Mouse (Mus musculus) C2C12 (cell line): ENCODE data around the gene A3galt2. TPM values are rescaled to one million over a fixed set of nuclear protein-coding genes. Genes with fewer than 3 reads are reported as not detected.

ENCODE experiments used
- H3K27me3 ChIP-seq: one replicate; pipeline ENCODE4 v1.6.1; 2011; ENCODE audit not compliant: control insufficient read depth, insufficient read depth, insufficient read length
- H3K36me3 ChIP-seq: one replicate; pipeline ENCODE4 v1.6.1; 2011; ENCODE audit not compliant: control insufficient read depth, insufficient read depth
- H3K4me3 ChIP-seq: one replicate; pipeline ENCODE4 v1.5.1; 2011; ENCODE audit warnings: mild to moderate bottlenecking, control low read depth; ENCODE audit not compliant: poor library complexity, insufficient read depth, severe bottlenecking
- H3K79me2 ChIP-seq: one replicate; pipeline ENCODE4 v1.6.1; 2011; ENCODE audit not compliant: control insufficient read depth, insufficient read depth
- H3K79me3 ChIP-seq: one replicate; pipeline ENCODE4 v1.6.1; 2011; ENCODE audit warnings: low read depth, control low read depth
- H3ac ChIP-seq: one replicate; pipeline ENCODE3; 2011; ENCODE audit warnings: low read depth; ENCODE audit not compliant: control insufficient read depth, insufficient read length
- CEBPB ChIP-seq: IDR thresholded peaks from one replicate; pipeline ENCODE4 v1.6.1; 2011; ENCODE audit warnings: low read depth, mild to moderate bottlenecking, control low read depth, moderate library complexity
- CTCF ChIP-seq: IDR thresholded peaks from one replicate; pipeline ENCODE4 v1.5.1; 2011; ENCODE audit not compliant: control insufficient read depth, insufficient read depth, insufficient read length
- FOSL1 ChIP-seq: IDR thresholded peaks from one replicate; pipeline ENCODE4 v1.8.0; 2011; ENCODE audit warnings: mild to moderate bottlenecking, low read length; ENCODE audit not compliant: poor library complexity, insufficient read depth, severe bottlenecking
- MAX ChIP-seq: IDR thresholded peaks from one replicate; pipeline ENCODE4 v1.6.1; 2011; ENCODE audit warnings: mild to moderate bottlenecking, control low read depth
- MYOD1 ChIP-seq: IDR thresholded peaks from one replicate; pipeline ENCODE4 v1.6.1; 2011; ENCODE audit warnings: low read depth; ENCODE audit not compliant: control insufficient read depth, insufficient read length
- MYOG ChIP-seq: IDR thresholded peaks from one replicate; pipeline ENCODE4 v1.6.1; 2011; ENCODE audit not compliant: control insufficient read depth, insufficient read length; ENCODE audit errors: extremely low read depth
- USF1 ChIP-seq: IDR thresholded peaks from one replicate; pipeline ENCODE4 v1.6.1; 2011; ENCODE audit warnings: low read depth, mild to moderate bottlenecking, control low read depth, moderate library complexity
- polyA plus RNA-seq: library from polyadenylated mRNA; unstranded; fragments of >200 nt; fragmentation: generic; extraction: Trizol; gene quantifications from one replicate; pipeline ENCODE4 v1.2.1, GENCODE M21; 2012; ENCODE audit warnings: missing spikeins

A3galt2 gene
- polyA plus RNA-seq, 1 experiment, result 0.15 TPM

DNA sequence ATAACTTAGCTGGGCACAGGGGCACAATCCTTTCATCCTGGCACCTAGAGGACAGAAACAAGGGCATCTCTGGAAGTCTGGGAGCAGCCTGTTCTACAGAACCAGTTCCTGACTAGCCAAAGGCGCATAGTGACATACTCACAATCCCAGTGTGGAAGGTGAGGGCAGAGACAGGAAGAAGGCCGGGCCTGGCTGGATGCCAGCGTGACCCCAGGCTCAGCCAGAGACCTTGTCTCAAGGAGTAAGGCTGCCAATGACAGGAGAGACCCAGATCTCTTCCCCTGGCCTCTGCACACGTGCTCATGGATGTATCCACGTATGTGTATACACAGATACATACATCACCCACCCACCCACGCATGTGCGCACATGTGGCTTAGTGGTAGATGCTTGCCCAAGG is 26.9 kb downstream of the A3galt2 start:
- Histone ChIP-seq H3K27me3 (no peaks in the 10 kb centered on the region), H3K79me3 (no peaks in the 10 kb centered on the region), H3K79me2 (no peaks in the 10 kb centered on the region), H3K36me3 (no peaks in the 10 kb centered on the region), H3K4me3 (no peak overlapping the region), H3ac (no peak overlapping the region)
- no peak for TF ChIP-seq MAX
- TF ChIP-seq USF1, result no peak
- TF ChIP-seq CEBPB, result no peak
- TF ChIP-seq MYOG, result no peak
- no peak for TF ChIP-seq FOSL1
- no peak for TF ChIP-seq CTCF
- TF ChIP-seq MYOD1, result no peak

DNA sequence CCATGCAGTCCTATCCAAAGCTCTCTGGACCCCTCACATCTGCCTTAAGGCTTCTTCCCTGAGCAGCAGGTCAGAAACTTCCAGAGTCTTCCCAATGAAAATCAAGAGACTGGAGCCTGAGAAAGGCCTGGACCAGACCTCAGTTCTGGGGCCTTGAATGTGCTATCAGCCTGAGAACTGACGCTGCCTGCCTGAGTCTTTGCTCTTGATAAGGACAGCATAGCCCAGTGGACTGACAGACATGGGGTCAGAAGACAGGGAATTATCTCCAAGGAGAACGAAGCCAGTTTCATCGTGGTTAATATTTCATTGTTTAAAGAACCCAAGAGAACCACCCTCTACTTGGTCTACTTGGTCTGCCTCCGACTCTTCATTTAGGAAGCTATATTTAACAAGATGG is 27.5 kb downstream of the A3galt2 start:
- Histone ChIP-seq H3K27me3 (no peaks in the 10 kb centered on the region), H3K79me2 (no peaks in the 10 kb centered on the region), H3K79me3 (no peaks in the 10 kb centered on the region), H3K4me3 (no peak overlapping the region), H3K36me3 (no peaks in the 10 kb centered on the region), H3ac (no peak overlapping the region)
- TF ChIP-seq USF1 (no peak), CEBPB (no peak), CTCF (no peak), FOSL1 (no peak), MYOG (no peak), MAX (no peak), MYOD1 (no peak)

DNA sequence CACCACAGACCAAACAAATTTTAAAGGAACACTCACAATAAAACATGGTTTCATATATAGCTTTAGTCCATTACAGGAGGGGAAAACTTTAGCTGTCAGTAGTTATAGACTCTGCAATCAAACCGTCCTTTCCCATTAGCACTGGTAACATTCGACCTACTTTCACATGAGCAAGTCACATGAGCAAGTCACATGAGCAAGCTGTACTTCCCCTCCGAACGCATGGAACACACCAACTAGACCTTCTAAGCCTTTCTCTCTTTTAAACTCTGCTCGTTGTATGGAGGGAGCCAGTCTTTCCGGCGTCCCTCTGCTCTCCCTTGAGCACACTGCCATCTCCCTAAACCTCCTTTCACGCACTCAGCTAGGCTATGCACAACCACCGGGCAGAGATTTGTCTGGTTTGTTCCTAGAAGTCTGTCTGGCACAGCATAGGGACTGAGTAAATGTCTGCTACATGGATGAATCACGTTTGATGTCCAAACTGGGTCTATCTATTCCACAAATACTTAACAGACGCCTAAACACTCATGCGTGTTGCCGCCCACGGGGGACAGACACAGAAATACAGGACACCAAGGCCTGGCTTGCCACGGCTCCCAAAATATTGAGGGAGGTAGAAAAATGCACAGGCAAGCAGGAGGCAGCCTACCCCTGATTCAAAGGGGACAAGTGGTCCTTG is 29.9 kb downstream of the A3galt2 start:
- Histone ChIP-seq H3K79me2 (no peaks in the 10 kb centered on the region), H3K79me3 (no peaks in the 10 kb centered on the region), H3ac (no peak overlapping the region), H3K4me3 (no peak overlapping the region), H3K36me3 (no peaks in the 10 kb centered on the region), H3K27me3 (no peaks in the 10 kb centered on the region)
- TF ChIP-seq MYOD1 (no peak), USF1 (peak; percentile 16)

DNA sequence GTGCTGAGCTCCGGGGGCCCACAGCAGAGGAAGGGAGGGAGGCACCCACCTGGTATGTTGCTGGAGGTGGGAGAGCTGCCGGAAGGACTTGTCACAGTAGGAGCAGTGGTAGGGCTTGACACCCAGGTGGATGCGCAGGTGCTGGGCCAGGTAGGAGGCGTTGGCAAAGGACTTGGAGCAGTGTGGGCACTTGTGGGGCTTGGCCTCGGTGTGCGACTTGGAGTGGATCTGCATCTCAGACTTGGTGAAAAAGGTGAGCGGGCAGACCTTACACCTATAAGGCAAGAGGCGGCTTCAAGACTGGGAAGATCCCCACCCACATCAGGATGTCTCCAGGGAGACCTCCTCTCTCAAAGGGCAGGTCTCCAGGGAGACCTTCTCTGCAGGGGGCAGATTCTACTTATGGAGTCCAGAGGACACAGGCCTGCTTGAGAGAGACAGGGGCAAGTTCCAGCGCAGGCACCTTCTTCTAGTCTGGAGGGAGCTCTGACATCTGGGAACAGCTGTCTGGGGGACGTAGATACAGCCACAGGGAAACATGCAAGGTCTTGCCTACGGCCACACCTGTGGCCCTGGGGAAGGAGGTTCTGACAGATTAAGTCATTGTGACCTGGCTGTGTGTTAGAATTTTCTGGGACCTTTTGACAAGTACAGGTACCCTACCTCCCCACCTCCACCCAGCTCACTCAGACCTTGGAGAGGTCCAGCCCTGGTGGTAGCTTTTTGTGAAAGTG is 30.9 kb downstream of the A3galt2 start:
- no peaks in the 10 kb centered on the region for H3K79me2 ChIP-seq
- no peak overlapping the region for H3K4me3 ChIP-seq
- H3K79me3 ChIP-seq, result no peaks in the 10 kb centered on the region
- no peak for TF ChIP-seq CTCF
- no peak for TF ChIP-seq MYOD1
- TF ChIP-seq FOSL1, result no peak
- no peak for TF ChIP-seq CEBPB
- no peak for TF ChIP-seq USF1
- no peaks in the 10 kb centered on the region for H3K27me3 ChIP-seq
- no peak overlapping the region for H3ac ChIP-seq
- no peaks in the 10 kb centered on the region for H3K36me3 ChIP-seq

DNA sequence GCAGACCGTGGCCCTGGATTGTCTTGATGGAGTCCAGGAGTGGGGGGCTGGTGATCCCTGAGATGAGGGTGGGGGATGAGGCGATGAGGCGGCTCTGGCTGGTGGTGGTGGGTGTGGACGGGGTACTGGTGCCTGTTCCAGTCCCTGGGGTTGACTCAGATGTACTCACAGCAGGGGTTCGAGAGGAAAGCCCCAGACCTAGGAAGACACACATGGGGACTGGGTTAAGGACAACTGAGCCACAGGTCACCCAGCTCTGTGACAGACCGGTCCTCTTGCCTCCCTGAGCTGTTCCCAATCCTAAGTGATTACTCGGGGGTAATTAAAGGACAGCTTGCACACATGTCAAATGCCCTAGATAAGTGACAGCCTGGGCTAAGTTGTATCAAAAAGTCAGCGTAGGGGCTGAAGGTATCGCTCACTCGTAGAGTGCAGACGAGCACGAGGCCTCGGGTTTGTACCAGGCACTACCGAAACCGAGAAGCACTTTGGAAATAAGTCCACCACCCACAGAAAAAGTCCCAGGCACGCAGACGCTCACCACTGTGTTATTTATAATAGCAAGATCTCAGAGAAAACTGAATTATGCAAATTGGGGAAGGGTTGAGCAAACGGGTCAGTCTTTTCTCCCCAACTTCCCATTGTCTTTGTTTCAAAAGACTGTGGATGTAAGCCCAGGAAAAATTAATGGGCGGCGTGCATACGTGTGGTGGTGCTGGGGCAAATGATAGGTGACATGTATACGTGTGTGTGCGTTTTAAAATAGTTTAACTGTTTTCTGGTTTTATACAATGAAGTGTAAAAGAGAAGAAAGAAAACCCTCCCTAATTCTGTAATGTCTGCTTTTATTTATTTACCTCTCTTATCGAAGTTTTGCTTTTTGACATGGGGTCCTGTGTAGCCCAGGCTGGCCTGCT is 32.1 kb downstream of the A3galt2 start:
- no peak overlapping the region for H3ac ChIP-seq
- no peaks in the 10 kb centered on the region for H3K36me3 ChIP-seq
- TF ChIP-seq USF1, result no peak
- no peak for TF ChIP-seq MYOG
- TF ChIP-seq CTCF, result no peak
- TF ChIP-seq MAX, result no peak
- no peak for TF ChIP-seq FOSL1
- TF ChIP-seq MYOD1, result no peak
- no peak for TF ChIP-seq CEBPB

More for the DNA sequence above, 32.1 kb downstream of the A3galt2 start:
- Histone ChIP-seq H3K4me3 (no peak overlapping the region), H3K79me2 (no peaks in the 10 kb centered on the region), H3K27me3 (no peaks in the 10 kb centered on the region), H3K79me3 (no peaks in the 10 kb centered on the region)
